Mouse (Mus musculus): ENCODE measurements around the gene Zfp639.

GRCm38 (mm10) chr3:32471098-32471497, 39.0 kb upstream of the Zfp639 start:
- TF ChIP-seq POLR2A (IDR thresholded peaks at IDR 0.05; ENCODE audit: borderline replicate concordance, low read depth, low read length): no peak
- TF ChIP-seq CTCF (IDR thresholded peaks at IDR 0.05; ENCODE audit: low read depth, low read length): no peak
